Mouse (Mus musculus): ENCODE data around the gene Trim46.
A peak's percentile ranks its signal among the peaks of the same experiment; 100 is the strongest.

Gene Trim46

DNA sequence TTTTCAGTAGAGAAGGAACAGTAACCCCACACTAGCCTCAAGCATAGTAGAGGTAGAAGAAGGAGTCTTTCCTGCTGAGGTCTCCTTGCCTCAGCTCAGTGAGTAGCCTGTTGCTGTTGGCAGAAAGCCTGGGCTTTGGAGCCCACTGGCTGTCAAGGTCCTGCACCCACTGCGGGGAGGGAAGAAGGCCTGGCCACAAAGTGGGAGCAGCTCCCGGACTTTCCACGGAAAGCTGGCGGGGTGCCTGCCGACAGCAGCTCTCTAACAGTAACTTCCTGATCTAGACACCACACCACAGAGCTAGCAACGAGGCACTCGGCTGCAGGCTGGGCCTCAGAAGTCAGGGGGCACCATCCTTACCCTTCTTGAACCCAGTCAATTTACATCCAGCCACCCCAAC is 35.4 kb downstream of the Trim46 start:
- DNase-seq (ENCODE audit: low read depth, low spot score), result no peak

DNA sequence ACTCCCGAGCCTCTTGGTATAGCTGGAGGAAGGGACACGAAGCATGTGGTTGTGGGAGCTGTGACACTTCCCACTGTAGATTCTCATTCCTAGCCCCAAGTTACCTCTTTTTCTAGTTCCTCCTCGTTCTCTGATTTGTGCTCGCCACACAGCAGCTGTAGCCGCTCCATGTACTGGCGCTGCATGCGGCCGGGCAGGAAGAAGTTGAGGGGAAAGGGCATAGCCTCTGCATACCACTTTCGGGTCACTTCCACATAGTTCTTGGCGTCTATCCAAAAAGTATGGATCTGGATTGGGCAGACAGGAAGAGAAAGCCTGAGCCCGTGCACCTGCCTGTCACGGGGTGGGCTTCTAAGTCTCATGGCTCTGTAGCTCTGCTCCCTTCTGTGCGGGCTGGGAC is 35.9 kb downstream of the Trim46 start:
- no peak for DNase-seq (ENCODE audit: low read depth, low spot score)

DNA sequence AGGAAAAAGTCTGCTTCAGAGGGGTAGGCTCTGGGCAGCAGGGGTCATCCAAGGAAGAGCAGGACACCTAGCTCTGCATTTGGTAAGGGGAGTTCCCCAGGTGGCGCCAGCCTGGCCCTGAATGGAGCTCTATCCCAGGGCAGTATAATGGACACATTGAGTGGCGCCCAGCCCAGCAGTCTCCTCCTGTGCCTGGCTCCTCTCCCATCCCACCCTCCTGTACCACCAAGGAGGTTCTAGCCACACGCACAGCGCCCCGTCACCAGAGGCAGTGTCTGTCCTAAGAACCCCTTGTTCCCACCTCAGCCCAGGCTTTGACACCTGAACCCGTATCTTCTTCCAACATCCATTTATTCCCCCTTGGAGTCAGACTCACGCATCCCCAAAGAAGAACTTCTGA is 36.4 kb downstream of the Trim46 start:
- no peak for DNase-seq (ENCODE audit: low read depth, low spot score)

DNA sequence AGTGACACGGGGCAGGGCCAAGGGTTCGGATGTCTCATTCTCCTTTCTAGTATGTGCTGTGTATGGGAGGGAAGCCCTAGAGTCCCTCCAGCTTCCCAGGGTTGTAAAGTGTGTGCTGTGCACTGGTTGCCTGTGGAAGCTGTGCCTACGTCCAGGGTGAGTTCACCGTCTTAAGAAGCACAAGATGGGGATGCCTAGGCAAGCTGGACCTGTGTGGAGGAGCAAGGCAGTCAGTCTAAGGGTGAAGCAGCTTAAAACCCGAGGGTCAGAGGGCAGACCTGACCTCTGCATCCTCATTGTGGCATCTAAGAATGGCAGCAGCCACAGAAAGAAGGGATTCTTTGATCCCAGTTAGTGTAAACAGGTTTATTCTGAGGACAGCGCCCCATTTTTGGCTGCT is 37.4 kb downstream of the Trim46 start:
- DNase-seq (ENCODE audit: low read depth, low spot score), result no peak

DNA sequence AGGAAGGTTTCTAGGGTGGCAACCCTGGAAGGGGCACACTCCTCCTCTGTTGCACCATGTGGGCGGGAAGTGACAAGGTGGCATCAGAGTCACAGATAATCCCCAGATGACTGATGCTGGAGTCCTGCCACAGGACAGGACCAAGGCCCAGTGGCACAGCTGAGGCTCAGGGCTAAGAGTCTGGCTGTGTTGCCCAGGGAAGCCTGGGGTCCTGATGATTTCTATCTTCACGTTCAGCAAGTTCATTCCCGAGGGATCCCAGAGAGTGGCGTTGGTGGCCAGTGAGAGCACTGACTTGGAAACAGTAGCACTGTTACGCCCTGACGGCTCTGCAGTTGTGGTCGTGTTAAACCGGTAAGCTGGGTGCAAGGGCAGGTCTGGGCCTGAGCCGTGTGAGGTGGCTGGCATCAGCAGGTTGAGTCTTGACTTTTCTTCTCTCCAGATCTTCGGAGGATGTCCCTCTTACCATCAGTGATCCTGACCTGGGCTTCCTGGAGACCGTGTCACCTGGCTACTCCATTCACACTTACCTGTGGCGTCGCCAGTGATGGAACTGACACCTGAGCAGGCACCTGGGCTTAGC is 37.9 kb downstream of the Trim46 start:
- DNase-seq (ENCODE audit: low read depth, low spot score), result no peak

DNA sequence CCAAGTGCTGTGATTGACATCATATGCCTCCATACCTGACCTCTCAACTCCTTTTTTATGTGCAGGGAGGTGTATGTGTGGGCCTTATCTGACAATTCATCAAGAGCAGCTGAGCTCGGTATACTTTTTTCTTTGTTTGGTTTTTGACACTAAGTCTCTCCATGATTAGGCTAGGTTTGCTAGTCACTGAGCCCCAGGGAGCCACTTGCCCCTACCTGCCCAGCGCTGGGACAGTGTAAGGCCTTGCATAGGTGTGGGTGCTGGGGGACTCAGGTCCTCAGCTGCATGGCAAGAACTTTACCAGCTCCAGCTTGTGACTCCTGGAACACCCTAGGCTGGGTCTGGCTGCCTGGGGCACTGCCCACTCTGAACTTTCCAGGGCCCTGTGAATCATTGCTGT is 39.4 kb downstream of the Trim46 start:
- no peak for DNase-seq (ENCODE audit: low read depth, low spot score)

DNA sequence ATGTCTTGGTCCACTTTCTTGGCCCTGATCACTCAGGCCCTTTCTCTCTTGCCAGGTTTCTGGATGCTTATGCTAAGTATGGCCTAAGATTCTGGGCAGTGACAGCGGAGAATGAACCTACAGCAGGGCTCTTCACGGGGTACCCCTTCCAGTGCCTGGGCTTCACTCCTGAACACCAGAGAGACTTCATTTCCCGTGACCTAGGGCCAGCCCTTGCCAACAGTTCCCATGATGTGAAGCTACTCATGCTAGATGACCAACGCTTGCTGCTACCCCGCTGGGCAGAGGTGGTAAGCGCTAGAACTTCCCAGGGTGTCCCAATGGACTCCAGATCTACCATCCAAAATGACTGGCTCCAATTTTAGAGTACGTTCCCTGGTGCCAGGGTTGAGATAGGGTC is 40.0 kb downstream of the Trim46 start:
- no peak for DNase-seq (ENCODE audit: low read depth, low spot score)

DNA sequence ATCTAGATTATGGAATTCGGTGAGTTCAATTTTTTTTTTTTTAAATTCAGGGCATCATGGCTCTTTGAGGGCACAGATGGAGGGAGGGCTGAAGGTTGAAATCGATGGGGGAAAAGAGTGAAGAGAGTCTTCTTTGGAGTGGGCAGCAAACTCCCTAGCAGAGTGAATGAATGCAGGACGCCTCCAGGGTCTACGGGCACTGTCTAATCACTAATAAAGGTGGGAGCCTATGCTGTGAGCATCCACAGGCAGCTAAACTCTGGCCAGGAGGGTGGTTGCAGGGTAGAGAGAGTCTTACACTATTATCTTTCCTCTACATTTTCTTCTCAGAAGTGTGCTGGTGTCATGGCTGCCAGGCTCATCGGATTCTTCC is 43.0 kb downstream of the Trim46 start:
- DNase-seq (ENCODE audit: low read depth, low spot score), result no peak

DNA sequence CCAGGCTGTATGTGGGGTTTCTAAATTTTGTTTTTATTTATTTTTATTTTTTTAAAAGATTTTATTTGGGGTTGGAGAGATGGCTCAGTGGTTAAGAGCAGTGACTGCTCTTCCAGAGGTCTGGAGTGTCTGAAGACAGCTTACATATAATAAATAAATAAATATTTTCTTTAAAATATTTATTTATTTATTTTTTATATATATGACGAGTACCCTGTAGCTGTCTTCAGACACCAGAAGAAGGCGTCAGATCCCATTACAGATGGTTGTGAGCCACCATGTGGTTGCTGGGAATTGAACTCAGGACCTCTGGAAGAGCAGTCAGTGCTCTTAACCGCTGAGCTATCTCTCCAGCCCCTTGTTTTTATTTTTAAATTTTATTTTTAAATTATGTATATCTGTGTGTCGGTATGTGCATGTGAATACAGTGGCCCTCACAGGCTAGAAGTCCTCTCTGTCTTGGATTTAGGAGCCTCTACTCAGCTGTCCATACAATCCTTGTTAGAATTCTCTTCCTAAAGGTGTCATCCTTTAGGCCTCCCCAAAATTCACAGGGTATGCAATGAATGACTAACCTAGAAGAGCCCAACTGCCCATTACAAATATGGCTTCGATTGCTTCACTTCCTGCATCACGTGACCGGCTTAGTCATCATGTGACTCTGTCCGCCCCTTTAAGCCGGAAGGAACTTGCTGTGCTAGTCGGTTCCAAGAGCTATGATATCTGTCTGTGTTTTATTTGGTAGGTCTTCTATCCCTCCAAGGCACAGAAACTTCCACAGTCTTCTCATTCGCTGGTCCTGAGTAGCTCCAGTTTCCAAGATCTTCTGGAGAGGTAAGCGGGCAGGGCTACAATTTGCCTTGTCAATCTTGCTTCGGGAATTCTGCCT is 43.6 kb downstream of the Trim46 start, which contains the start of gene Gba:
Gene Gba (plus strand): TSS at position 676 of the 889 bp plus-strand sequence.
- peak; percentile 95 for DNase-seq (ENCODE audit: low read depth, low spot score)

DNA sequence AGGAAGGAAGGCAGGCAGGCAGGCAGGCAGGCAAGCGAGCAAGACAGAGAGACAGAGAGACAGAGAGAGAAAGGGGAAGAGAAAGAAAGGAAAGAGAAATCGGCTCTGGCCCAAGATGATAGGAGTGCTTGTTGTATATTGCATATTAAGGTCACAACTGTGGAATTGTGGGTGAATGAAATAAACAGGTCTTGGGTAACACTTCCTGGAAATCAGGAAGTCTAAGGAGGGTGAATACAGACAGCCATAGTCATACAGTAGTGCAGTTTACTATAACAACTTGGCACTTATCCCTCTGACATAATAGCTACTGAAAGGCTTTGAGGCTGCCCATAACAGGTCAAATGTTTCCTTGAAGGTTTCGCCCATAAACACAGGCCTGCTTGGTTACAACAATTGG is 46.3 kb downstream of the Trim46 start:
- no peak for DNase-seq (ENCODE audit: low read depth, low spot score)

DNA sequence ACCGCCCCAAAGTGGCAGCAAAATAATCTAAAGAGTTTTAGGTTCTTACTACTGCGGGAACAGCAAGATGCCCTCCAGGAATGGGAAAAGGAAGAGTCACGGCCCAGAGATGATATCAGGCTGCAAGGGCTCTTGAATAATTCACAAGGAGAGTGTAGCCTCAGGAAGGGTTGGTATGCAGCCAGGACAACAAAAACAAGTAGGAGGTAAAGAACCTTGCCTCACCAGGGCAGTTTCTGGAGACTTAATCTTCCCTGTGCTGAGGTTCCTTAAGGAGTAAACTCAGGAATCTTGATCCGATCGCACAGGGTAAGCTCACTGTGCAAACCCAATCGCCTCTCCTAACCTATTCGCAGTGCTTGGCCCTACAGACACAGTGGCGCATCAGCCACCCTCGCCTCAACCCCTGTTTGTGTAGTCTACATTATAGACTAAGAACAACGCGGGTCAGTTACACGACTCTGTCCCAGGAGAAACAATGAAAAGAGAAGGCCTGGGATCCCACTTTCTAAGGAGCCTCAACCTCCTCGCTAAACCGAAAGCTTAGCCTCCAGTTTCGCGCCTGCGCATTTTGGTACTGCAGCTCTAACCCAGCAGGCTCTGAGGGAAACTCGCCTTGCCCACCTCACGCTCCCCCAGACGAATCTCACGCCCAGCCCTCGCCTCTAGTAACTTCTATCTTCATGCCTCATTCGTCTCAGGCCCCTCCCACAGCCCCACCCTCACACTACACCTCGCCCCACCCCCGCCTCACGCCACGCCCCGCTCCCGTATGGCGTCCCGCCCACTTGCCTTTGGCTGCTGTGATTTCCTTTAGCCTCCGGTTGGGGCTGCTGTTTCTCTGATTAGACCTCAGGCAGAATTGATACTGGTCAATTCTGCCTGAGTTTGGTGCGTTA is 49.9 kb downstream of the Trim46 start:
- peak; percentile 97 for DNase-seq (ENCODE audit: low read depth, low spot score)

DNA sequence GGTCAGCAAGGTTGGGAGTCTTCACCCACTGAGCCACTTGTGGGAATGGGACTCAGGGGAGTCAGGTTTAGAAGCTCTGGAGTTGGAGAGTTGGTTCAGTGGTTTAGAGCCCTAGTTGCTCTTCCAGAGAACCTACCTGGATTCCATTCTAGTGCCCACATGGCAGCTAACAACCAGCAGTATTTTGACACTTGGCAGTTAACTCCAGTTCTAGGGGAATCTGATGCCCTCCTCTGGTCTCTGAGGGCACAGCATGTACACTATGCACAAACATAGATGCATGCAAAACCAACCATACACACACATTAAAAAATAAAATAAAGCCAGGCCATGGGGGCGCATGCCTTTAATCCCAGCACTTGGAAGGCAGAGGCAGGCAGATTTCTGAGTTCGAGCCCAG is 52.3 kb downstream of the Trim46 start:
- DNase-seq (ENCODE audit: low read depth, low spot score), result no peak

DNA sequence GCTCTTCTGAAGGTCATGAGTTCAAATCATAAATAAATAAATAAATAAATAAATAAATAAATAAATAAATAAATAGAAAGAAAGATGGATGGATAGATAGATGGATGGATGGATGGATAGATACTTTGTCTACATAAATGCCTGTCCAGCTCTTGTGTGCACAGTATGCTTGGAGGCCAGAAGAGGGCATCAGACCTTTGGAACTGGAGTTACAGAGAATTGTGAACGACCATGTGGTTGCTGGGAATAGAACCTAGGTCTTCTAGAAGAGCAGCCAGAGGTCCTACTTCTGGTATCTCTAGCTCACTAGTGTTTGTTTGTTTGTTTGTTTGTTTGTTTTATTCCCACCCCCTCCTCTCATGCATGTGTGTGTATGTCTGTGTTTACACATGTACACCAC is 52.8 kb downstream of the Trim46 start:
- DNase-seq (ENCODE audit: low read depth, low spot score), result peak; percentile 46

DNA sequence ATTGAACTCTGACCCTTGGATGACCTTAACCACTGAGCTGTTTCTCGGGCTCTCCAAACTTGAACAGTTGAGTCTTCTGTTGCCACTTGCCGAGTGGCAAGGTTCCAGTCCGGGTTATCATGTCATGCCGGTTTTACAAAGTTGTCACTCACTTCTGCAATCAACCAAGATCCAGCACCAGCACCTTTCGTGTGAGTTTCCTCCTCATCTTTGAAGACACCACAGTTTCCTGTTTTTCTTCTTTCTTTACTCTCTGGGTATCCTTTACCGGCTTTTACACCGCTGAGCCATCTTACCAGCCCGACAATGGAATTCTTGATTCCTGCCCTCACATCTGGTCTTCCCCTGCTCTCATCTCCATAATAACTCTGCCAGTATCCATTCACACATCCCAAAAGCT is 55.7 kb downstream of the Trim46 start:
- no peak for DNase-seq (ENCODE audit: low read depth, low spot score)

DNA sequence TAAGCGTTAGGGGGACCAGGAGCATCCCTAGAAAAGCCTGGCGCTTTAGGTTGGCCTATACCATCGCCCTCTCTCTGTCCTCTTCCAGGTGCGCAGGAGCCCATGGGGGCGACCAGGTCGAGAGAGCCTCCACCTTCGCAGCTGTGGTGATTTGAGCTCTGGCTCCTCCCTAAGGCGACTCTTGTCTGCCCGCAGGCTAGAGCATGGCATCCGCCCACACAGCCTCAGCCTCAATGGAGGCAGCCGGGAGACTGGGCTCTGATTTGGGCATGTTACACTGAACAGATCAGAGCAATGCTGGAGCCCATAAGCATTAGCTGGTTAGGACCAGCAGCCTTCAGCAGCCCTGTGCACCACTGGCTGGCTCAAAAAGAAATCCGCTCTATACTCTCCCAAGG is 57.6 kb downstream of the Trim46 start:
- DNase-seq (ENCODE audit: low read depth, low spot score), result no peak

DNA sequence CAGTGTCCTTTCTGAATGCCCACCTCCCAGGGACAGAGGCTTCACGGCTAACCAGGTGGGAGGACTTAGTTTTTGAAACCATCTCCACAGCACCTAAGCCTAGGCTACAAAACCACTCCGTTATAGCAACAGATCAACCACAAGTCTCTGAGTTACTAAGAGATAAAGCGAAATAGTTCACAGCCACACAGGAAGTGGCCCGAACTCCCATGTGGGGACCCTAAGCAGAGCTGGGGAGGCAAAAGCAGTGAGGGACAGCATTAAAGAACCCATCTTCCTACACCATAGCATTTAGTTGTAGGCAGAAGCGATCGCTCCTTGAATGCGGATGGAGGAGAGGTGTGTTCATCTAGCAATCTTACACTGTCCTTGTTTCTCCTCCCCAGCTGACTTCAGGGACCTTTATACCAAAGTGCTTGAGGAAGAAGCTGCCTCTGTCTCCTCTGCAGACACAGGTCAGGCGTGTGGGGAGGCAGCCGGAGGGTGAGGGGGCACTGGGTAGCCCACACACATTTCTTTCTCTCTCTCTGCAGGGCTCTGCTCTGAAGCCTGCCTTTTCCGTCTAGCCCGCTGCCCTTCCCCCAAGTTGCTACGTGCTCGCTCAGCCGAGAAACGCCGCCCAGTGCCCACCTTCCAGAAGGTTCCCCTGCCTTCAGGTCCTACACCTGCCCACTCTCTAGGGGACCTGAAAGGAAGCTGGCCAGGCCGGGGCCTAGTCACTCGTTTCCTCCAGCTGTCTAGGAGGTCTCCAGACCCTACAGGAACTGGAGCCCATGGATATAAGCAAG is 58.2 kb downstream of the Trim46 start:
- no peak for DNase-seq (ENCODE audit: low read depth, low spot score)

DNA sequence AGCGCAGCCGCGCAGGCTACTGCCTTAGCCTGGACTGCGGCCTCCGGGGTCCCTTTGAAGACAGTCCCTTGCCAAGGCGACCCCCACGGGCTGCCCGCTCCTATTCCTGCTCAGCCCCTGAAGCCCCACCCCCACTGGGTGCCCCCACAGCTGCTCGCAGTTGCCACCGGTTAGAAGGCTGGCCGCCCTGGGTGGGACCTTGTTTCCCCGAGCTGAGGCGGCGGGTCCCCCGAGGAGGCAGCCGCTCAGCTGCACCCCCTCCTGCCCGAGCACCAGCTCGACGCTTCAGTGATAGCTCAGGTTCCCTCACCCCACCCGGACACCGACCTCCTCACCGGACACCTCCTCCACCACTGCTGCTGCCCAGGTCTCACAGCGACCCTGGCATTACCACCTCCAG is 58.9 kb downstream of the Trim46 start:
- DNase-seq (ENCODE audit: low read depth, low spot score), result no peak
